Mouse (Mus musculus) ES-E14 (cell line): ENCODE results near the gene 1700003E16Rik. TPM values are rescaled to one million over a fixed set of nuclear protein-coding genes. Genes with fewer than 3 reads are reported as not detected.

Source experiments
- DNase-seq: peaks from one replicate; pipeline ENCODE4 v3.0.0-alpha.2; 2013; ENCODE audit warnings: low read depth, low spot score
- H3K27ac ChIP-seq: 2 replicates; pipeline ENCODE4 v1.5.1; 2012; ENCODE audit warnings: low read depth, mild to moderate bottlenecking, low read length, moderate library complexity, mixed read lengths; ENCODE audit not compliant: poor library complexity, insufficient read depth, severe bottlenecking
- H3K36me3 ChIP-seq: 2 replicates; pipeline ENCODE4 v1.6.1; 2012; ENCODE audit warnings: mild to moderate bottlenecking, low read length, moderate library complexity, mixed read lengths; ENCODE audit not compliant: control insufficient read depth, poor library complexity, insufficient read depth, severe bottlenecking
- H3K4me1 ChIP-seq, 2 experiments: fragments of 150-350 bp in 1 of 2; sonication (generic) in 1 of 2; 2 replicates each; pipeline ENCODE4 v1.6.1; 2012; ENCODE audit warnings: low read length in 2 of 2, mild to moderate bottlenecking in 1 of 2, mixed read lengths in 1 of 2; ENCODE audit not compliant: control insufficient read depth in 2 of 2, insufficient read depth in 2 of 2, poor library complexity in 1 of 2
- H3K4me3 ChIP-seq, 2 experiments: fragments of 150-350 bp in 1 of 2; sonication (generic) in 1 of 2; 2 replicates each; pipeline ENCODE4 v1.5.1; 2012; ENCODE audit warnings: low read length in 2 of 2, low read depth in 1 of 2, mild to moderate bottlenecking in 1 of 2, mixed read lengths in 1 of 2; ENCODE audit not compliant: insufficient read depth in 1 of 2, poor library complexity in 1 of 2, severe bottlenecking in 1 of 2
- H3K9ac ChIP-seq: 2 replicates; pipeline ENCODE4 v1.6.1; 2012; ENCODE audit warnings: low read depth, mild to moderate bottlenecking, low read length, mixed read lengths; ENCODE audit not compliant: poor library complexity, insufficient read depth, severe bottlenecking
- H3K9me3 ChIP-seq: fragments of 150-350 bp; sonication (generic); 2 replicates; pipeline ENCODE4 v1.6.1; 2012; ENCODE audit warnings: low read depth, mild to moderate bottlenecking, low read length; ENCODE audit not compliant: control insufficient read depth, insufficient read depth
- CHD2 ChIP-seq: IDR thresholded peaks from 2 replicates; pipeline ENCODE4 v1.6.1; 2014; ENCODE audit warnings: mild to moderate bottlenecking, low read depth, low read length, inconsistent platforms
- HCFC1 ChIP-seq: IDR thresholded peaks from 2 replicates; pipeline ENCODE4 v1.6.1; 2012; ENCODE audit warnings: low read length, inconsistent platforms, borderline replicate concordance; ENCODE audit not compliant: insufficient read depth
- MAFK ChIP-seq: IDR thresholded peaks from 2 replicates; pipeline ENCODE4 v1.6.1; 2014; ENCODE audit warnings: mild to moderate bottlenecking, low read depth, low read length, inconsistent platforms; ENCODE audit not compliant: insufficient read depth
- ZC3H11A ChIP-seq: IDR thresholded peaks from 2 replicates; pipeline ENCODE4 v1.6.1; 2012; ENCODE audit warnings: low read depth, mild to moderate bottlenecking, inconsistent platforms, low read length, borderline replicate concordance
- ZNF384 ChIP-seq: IDR thresholded peaks from 2 replicates; pipeline ENCODE4 v1.6.1; 2012; ENCODE audit warnings: low read depth, low read length, inconsistent platforms
- in situ Hi-C, 2 experiments: fragments of 600-800 bp; cut with MboI; formaldehyde crosslinking; loops; one replicate each; pipeline ENCODE4 v1.15.1; 2025; ENCODE audit warnings: low sequenced_read_pairs in 2 of 2, inconsistent platforms in 1 of 2; ENCODE audit not compliant: unreplicated experiment in 2 of 2
- total RNA-seq: library from RNA; depleted of rRNA; stranded (reverse); fragments of 300-350 nt; gene quantifications from 2 replicates; pipeline ENCODE4 v1.2.3, GENCODE M21; 2012

Gene 1700003E16Rik
- total RNA-seq, 1 experiment = 0.31 TPM

DNA sequence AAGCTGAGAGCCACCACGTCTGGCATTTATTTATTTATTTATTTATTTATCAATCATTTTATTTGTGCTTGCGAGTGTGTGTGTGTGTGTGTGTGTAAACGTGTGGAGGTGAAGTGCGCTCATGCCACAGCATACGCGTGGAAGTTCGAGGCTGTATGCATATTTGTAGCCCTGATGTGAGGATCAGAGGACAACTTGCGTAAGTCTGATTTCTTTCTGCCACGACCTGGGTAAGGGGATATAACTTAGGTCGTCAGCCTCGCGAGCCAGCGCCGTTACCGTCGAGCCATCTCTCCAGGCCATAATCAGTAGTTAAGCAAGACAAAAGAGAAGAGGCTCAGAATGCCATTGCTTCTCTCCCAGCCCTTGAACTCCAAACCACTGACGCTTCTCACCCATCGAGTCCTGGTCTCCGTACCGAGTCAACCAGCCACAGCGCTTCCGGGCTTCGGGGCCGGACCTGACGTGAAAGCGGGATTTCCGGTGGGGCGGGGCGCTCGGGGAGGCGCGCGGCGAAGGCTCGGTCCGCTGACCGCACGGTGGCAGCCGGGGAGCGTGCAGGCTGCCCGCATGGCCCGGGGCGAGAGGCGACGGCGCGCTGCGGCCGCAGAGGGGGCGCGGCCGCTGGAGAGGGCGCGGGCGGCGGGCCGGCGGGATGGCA is 41.1 kb upstream of the 1700003E16Rik start, which contains the start of gene Mogs:
Gene Mogs (plus strand): TSS at position 486 of the 661 bp plus-strand sequence.
- peak within 1 kb of the TSS; percentile 82 for H3K9ac ChIP-seq
- H3K4me1 ChIP-seq = peaks cover 0 to 3% of the 10 kb centered on the region in 2 experiments; a peak in 2 of 4 replicates
- DNase-seq = no peak
- in situ Hi-C loops = no loop called here
- no peak within 1 kb of the TSS for H3K27ac ChIP-seq
- peaks cover 4% of the 10 kb centered on the region; the same call in 1 of the 2 replicates for H3K36me3 ChIP-seq
- H3K9me3 ChIP-seq = no peaks in the 10 kb centered on the region
- no peak for TF ChIP-seq ZC3H11A
- no peak for TF ChIP-seq MAFK
- no peak for TF ChIP-seq ZNF384
- no peak for TF ChIP-seq HCFC1
- no peak for TF ChIP-seq CHD2
- peak within 1 kb of the TSS; percentile 85 to 99 for H3K4me3 ChIP-seq

DNA sequence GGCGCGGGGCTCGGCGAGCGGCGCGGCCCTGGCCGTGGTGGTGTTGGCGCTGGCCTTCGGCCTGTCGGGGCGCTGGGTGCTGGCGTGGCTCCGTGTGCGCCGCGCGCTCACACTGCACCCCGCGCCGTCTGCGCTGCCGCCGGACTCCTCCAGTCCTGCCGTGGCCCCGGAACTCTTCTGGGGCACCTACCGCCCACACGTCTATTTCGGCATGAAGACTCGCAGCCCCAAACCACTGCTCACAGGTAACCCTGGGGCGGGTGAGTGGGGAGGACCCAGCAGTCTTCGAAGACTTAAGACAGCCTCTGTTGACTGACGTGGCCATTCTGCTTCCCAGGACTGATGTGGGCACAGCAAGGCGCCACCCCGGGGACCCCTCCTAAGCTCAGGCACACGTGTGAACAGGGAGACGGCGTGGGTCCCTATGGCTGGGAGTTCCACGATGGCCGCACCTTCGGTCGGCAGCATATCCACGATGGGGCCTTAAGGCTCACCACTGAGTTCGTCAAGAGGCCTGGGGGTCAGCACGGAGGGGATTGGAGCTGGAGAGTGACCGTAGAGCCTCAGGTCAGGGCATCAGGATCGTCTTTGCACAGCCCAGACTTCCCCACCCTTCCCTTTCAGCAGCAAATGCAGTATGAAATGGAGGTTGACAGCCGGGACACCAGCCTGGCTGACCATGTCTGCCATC is 40.4 kb upstream of the 1700003E16Rik start:
- Histone ChIP-seq H3K27ac (no peak overlapping the region), H3K9me3 (no peaks in the 10 kb centered on the region), H3K4me3 (peak overlapping the region; percentile 85 to 99), H3K4me1 (peaks cover 0 to 3% of the 10 kb centered on the region in 2 experiments; a peak in 2 of 4 replicates), H3K9ac (peak overlapping the region; percentile 82), H3K36me3 (peaks cover 4% of the 10 kb centered on the region; the same call in 1 of the 2 replicates)
- no peak for DNase-seq
- TF ChIP-seq ZC3H11A (no peak), HCFC1 (peak; percentile 15; the same call in 1 of the 2 replicates)
- in situ Hi-C loops = no loop called here

DNA sequence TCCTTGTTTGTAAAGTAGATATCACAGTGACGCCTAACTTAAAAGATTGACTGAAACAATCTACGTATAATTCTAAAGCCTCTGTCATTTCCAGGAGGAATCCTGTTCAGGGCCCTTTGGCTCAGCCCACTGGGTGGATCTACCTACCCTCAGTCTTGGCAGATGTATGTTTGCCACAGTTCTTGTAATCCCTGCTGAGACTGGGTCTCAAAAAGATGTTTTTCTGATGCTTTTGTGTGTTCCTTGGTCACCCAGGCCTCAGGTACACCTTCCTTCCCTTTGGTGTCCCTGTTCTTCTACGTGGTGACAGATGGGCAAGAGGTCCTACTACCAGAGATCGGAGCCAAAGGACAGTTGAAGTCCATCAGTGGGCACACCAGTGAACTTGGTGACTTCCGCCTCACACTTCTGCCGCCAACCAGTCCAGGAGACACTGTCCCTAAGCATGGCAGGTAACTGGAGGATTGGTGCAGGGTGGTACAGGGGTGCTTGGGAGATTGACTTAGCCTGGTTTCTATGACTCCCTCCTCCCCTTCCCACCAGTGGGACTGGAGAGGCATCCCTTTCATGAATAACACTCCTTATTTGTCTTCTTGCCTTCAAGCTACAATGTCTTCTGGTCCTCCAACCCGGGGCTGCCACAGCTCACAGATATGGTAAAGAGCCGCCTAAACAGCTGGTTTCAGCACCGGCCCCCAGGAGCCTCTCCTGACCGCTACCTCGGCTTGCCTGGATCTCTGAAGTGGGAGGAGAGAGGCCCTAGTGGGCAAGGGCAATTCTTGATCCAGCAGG is 39.6 kb upstream of the 1700003E16Rik start:
- Histone ChIP-seq H3K27ac (no peak overlapping the region), H3K4me1 (peaks cover 0 to 3% of the 10 kb centered on the region in 2 experiments; a peak in 2 of 4 replicates), H3K4me3 (peak overlapping the region; percentile 85 to 99; a peak in 3 of 4 replicates), H3K9me3 (no peaks in the 10 kb centered on the region), H3K9ac (no peak overlapping the region), H3K36me3 (peaks cover 4% of the 10 kb centered on the region; the same call in 1 of the 2 replicates)
- in situ Hi-C loops = no loop called here
- no peak for TF ChIP-seq ZNF384
- TF ChIP-seq CHD2 = no peak
- no peak for TF ChIP-seq HCFC1
- TF ChIP-seq MAFK = no peak
- no peak for TF ChIP-seq ZC3H11A
- no peak for DNase-seq

DNA sequence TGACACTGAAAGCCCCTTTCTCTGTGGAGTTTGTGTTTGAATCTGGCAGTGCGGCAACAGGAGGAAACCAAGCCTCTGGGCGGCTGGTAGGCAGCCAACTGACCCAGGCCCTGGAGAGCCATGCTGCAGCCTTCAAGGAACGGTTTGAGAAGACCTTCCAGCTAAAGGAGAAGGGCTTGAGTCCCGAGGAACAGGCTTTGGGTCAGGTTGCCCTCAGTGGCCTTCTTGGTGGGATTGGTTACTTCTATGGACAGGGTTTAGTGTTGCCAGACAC is 39.1 kb upstream of the 1700003E16Rik start:
- DNase-seq = no peak
- Histone ChIP-seq H3K4me1 (peaks cover 0 to 3% of the 10 kb centered on the region in 2 experiments; a peak in 2 of 4 replicates), H3K4me3 (no peak overlapping the region), H3K36me3 (peaks cover 4% of the 10 kb centered on the region; the same call in 1 of the 2 replicates), H3K9me3 (no peaks in the 10 kb centered on the region), H3K9ac (no peak overlapping the region), H3K27ac (no peak overlapping the region)
- no peak for TF ChIP-seq CHD2
- TF ChIP-seq MAFK = no peak
- TF ChIP-seq ZNF384 = no peak
- TF ChIP-seq HCFC1 = no peak
- no peak for TF ChIP-seq ZC3H11A
- in situ Hi-C loops = no loop called here
